Mouse (Mus musculus) testis, adult 2 months (tissue): ENCODE results near the gene Ccdc162. TPM values are rescaled to one million over a fixed set of nuclear protein-coding genes. Genes with fewer than 3 reads are reported as not detected.

Source experiments
- H3K27ac ChIP-seq: fragments of 200-500 bp; 2 replicates; pipeline ENCODE4 v1.5.1; 2012; ENCODE audit warnings: low read depth, low read length; ENCODE audit not compliant: control insufficient read depth, insufficient read depth
- H3K27me3 ChIP-seq: fragments of 200-500 bp; 2 replicates; pipeline ENCODE4 v1.6.1; 2012; ENCODE audit warnings: mild to moderate bottlenecking, low read length, moderate library complexity; ENCODE audit not compliant: control insufficient read depth, insufficient read depth
- H3K36me3 ChIP-seq: fragments of 200-500 bp; 2 replicates; pipeline ENCODE4 v1.6.1; 2012; ENCODE audit warnings: mild to moderate bottlenecking, low read length; ENCODE audit not compliant: control insufficient read depth, insufficient read depth
- H3K4me1 ChIP-seq: fragments of 200-500 bp; 2 replicates; pipeline ENCODE4 v1.6.1; 2012; ENCODE audit warnings: low read length; ENCODE audit not compliant: control insufficient read depth, insufficient read depth
- H3K4me3 ChIP-seq: fragments of 200-500 bp; 2 replicates; pipeline ENCODE4 v1.5.1; 2012; ENCODE audit warnings: low read depth, mild to moderate bottlenecking, low read length, moderate library complexity, mixed read lengths; ENCODE audit not compliant: control insufficient read depth
- CTCF ChIP-seq: fragments of 200-500 bp; IDR thresholded peaks from 2 replicates; pipeline ENCODE4 v1.5.1; 2012; ENCODE audit warnings: low read depth, mild to moderate bottlenecking, inconsistent platforms, low read length, moderate library complexity; ENCODE audit not compliant: control insufficient read depth, insufficient read depth, insufficient replicate concordance
- POLR2A ChIP-seq: fragments of 200-500 bp; IDR thresholded peaks from 2 replicates; pipeline ENCODE4 v1.6.1; 2012; ENCODE audit warnings: low read depth, mild to moderate bottlenecking, inconsistent platforms, low read length, moderate library complexity; ENCODE audit not compliant: control insufficient read depth
- polyA plus RNA-seq: library from polyadenylated mRNA; depleted of rRNA; stranded (reverse); fragments of >200 nt; gene quantifications from 2 replicates; pipeline ENCODE4 v1.2.3, GENCODE M21; 2012

Ccdc162 gene
- polyA plus RNA-seq, 1 experiment: 0.56 TPM

- Histone ChIP-seq H3K27me3 (no peaks in the 10 kb centered on the region), H3K4me1 (no peaks in the 10 kb centered on the region), H3K4me3 (no peak overlapping the region), H3K36me3 (no peaks in the 10 kb centered on the region), H3K27ac (no peak overlapping the region)
- no peak for TF ChIP-seq POLR2A
- no peak for TF ChIP-seq CTCF
Observed at GRCm38 (mm10) chr10:41558401-41558800, 158.0 kb downstream of the Ccdc162 start.

DNA sequence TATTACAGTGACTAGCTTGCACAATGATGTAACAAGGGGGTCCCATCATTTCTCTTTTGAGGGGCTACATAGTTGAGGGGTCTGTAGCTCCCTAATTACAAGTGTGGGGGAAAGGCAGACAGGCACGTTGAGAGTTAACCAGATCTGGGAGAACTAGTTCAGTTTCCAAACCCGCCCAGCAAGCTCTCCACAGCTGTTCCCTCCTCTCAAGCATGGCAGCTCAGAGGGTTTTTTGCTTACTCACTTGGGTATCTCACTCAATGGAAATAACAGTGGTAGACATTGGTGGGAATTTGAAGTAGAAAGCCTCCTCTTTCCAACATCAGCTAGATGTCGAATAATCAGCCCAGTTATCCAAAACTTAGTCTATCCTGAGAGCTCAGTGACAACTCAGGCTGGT lies 161.4 kb downstream of the Ccdc162 start:
- no peak overlapping the region for H3K27ac ChIP-seq
- H3K36me3 ChIP-seq: no peaks in the 10 kb centered on the region
- H3K27me3 ChIP-seq: no peaks in the 10 kb centered on the region
- no peak overlapping the region for H3K4me3 ChIP-seq
- H3K4me1 ChIP-seq: no peaks in the 10 kb centered on the region
- no peak for TF ChIP-seq CTCF
- TF ChIP-seq POLR2A: no peak

DNA sequence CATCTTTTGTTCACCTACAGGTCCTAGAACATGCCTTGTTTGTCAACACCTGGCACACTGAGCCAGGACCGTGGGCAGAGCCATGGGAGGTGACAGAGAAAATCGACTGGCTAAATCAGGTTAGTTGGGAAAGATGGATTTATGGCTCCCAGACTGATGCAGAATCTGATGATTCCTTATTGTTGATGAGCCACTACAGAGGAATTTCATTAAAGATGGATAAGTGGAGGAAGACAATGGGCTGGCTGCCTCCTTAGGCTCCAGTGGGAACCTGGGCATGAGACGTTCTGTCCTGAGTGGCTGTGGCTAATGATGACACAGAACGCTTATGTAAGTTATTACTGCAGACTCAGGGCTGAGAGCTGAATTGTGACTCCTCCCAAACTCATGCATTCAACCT lies 162.7 kb downstream of the Ccdc162 start:
- Histone ChIP-seq H3K4me1 (no peaks in the 10 kb centered on the region), H3K36me3 (no peaks in the 10 kb centered on the region), H3K27me3 (no peaks in the 10 kb centered on the region), H3K4me3 (no peak overlapping the region), H3K27ac (no peak overlapping the region)
- TF ChIP-seq POLR2A: no peak
- no peak for TF ChIP-seq CTCF

DNA sequence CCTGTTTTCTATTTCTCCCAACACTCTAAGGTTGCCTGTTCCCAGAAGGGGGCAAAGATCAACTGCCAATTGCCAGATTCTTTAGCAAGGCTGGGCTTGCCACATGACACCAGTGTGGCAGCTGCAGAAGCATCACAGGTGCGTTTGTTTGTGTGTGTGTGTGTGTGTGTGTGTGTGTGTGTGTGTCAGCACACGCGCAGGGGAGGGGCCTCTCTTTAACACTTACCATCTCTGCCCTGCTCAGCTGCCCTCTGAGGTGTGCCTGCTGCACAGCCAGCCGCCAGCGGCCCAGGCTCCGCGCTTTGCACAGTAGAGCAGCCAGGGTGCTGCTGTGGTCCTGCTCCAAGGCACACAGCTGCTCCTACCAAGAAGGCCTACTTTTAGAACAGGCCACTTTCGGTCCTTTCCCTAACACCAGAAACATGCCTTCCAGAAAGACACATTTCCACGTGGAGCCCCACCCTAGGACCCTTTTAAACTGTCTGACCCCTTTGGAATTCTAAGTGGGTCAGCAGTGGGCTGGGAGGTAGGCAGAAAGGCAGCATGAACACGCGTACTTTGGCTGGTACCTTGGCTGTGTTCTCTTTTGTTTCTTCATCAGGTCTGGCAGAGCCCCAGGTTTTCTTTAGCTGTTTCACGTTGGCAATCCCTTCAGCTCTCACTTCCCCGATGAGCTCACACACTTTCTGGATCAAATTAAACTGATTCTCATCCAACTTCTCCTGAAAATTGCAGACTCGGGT lies 163.4 kb downstream of the Ccdc162 start:
- H3K4me3 ChIP-seq: no peak overlapping the region
- no peaks in the 10 kb centered on the region for H3K4me1 ChIP-seq
- no peak for TF ChIP-seq CTCF
- no peak for TF ChIP-seq POLR2A

GRCm38 (mm10) chr10:41552319-41552718 lies 164.1 kb downstream of the Ccdc162 start:
- no peak for TF ChIP-seq POLR2A
- no peak for TF ChIP-seq CTCF
- Histone ChIP-seq H3K27ac (no peak overlapping the region), H3K4me3 (no peak overlapping the region), H3K36me3 (no peaks in the 10 kb centered on the region), H3K4me1 (no peaks in the 10 kb centered on the region), H3K27me3 (no peaks in the 10 kb centered on the region)

More for the DNA sequence above, 163.4 kb downstream of the Ccdc162 start:
- H3K27ac ChIP-seq: no peak overlapping the region
- no peaks in the 10 kb centered on the region for H3K27me3 ChIP-seq
- H3K36me3 ChIP-seq: no peaks in the 10 kb centered on the region

- Histone ChIP-seq H3K36me3 (no peaks in the 10 kb centered on the region), H3K4me1 (no peaks in the 10 kb centered on the region), H3K4me3 (no peak overlapping the region), H3K27ac (no peak overlapping the region), H3K27me3 (no peaks in the 10 kb centered on the region)
- TF ChIP-seq CTCF (no peak), POLR2A (no peak)
Observed at GRCm38 (mm10) chr10:41550711-41551110, 165.7 kb downstream of the Ccdc162 start.

GRCm38 (mm10) chr10:41546396-41547165 lies 169.9 kb downstream of the Ccdc162 start:
- no peaks in the 10 kb centered on the region for H3K36me3 ChIP-seq
- H3K4me1 ChIP-seq: no peaks in the 10 kb centered on the region
- no peak overlapping the region for H3K4me3 ChIP-seq
- TF ChIP-seq CTCF (no peak), POLR2A (no peak)
- H3K27ac ChIP-seq: no peak overlapping the region
- H3K27me3 ChIP-seq: no peaks in the 10 kb centered on the region
